Mouse (Mus musculus) ES-E14 (cell line): ENCODE measurements around the gene Ints3.

Experiments
- CHD2 ChIP-seq: IDR thresholded peaks from 2 replicates; pipeline ENCODE4 v1.6.1; 2014; ENCODE audit warnings: mild to moderate bottlenecking, low read depth, low read length, inconsistent platforms
- HCFC1 ChIP-seq: IDR thresholded peaks from 2 replicates; pipeline ENCODE4 v1.6.1; 2012; ENCODE audit warnings: low read length, inconsistent platforms, borderline replicate concordance; ENCODE audit not compliant: insufficient read depth
- MAFK ChIP-seq: IDR thresholded peaks from 2 replicates; pipeline ENCODE4 v1.6.1; 2014; ENCODE audit warnings: mild to moderate bottlenecking, low read depth, low read length, inconsistent platforms; ENCODE audit not compliant: insufficient read depth
- ZC3H11A ChIP-seq: IDR thresholded peaks from 2 replicates; pipeline ENCODE4 v1.6.1; 2012; ENCODE audit warnings: low read depth, mild to moderate bottlenecking, inconsistent platforms, low read length, borderline replicate concordance
- ZNF384 ChIP-seq: IDR thresholded peaks from 2 replicates; pipeline ENCODE4 v1.6.1; 2012; ENCODE audit warnings: low read depth, low read length, inconsistent platforms

DNA sequence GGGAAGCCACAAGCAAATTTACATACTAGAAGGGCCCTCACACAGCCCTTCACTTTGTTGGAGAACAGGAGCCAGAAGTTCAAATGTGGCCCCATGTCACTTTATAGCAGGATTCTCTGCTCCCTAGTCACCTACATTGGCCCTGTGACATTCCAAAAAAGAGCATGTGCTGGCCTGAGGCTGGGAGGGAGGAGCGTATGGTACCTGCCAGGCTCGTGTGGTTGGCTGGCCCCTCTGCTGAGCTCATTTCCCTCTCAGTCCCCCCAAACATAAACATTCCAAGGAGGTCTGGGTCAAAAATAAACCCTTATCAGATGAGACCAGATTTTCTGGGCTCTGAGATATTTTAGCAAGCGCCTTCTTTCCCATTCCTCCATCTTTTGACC, 20.4 kb downstream of the Ints3 start:
- TF ChIP-seq HCFC1 (no peak), CHD2 (no peak), MAFK (no peak), ZNF384 (no peak), ZC3H11A (no peak)
